Mouse (Mus musculus) intestine, embryonic 16.5 days (tissue): ENCODE results near the gene Olfml2a. TPM values are rescaled to one million over a fixed set of nuclear protein-coding genes. Genes with fewer than 3 reads are reported as not detected.

Source experiments
- ATAC-seq: fragments of 200-750 bp; cut with Nextera tagmentation; 2 replicates; pipeline ENCODE4 v1.8.0; 2017; ENCODE audit warnings: moderate TSS enrichment, moderate library complexity
- H3K27ac ChIP-seq: fragments of 300-500 bp; sonication (generic); 2 replicates; pipeline ENCODE4 v1.5.1; 2014; ENCODE audit warnings: mild to moderate bottlenecking, low read length
- H3K27me3 ChIP-seq: fragments of 300-500 bp; sonication (generic); replicated peaks from 2 replicates; pipeline ENCODE4 v1.6.1; 2014; ENCODE audit warnings: low read length, control low read depth, mixed read lengths; ENCODE audit not compliant: control insufficient read depth, insufficient read depth
- H3K36me3 ChIP-seq: fragments of 300-500 bp; sonication (generic); 2 replicates; pipeline ENCODE4 v1.6.1; 2014; ENCODE audit warnings: low read length, control low read depth; ENCODE audit not compliant: control insufficient read depth, insufficient read depth
- H3K4me1 ChIP-seq: fragments of 300-500 bp; sonication (generic); 2 replicates; pipeline ENCODE4 v1.6.1; 2014; ENCODE audit warnings: low read length, control low read depth, mixed read lengths; ENCODE audit not compliant: control insufficient read depth, insufficient read depth
- H3K4me2 ChIP-seq: fragments of 300-500 bp; sonication (generic); 2 replicates; pipeline ENCODE4 v1.6.1; 2014; ENCODE audit warnings: low read depth, low read length, control low read depth
- H3K4me3 ChIP-seq: fragments of 300-500 bp; sonication (generic); 2 replicates; pipeline ENCODE4 v1.5.1; 2014; ENCODE audit warnings: mild to moderate bottlenecking, low read length
- H3K9ac ChIP-seq: fragments of 300-500 bp; sonication (generic); 2 replicates; pipeline ENCODE4 v1.6.1; 2014; ENCODE audit warnings: low read depth, low read length
- H3K9me3 ChIP-seq: fragments of 300-500 bp; sonication (generic); 2 replicates; pipeline ENCODE4 v1.6.1; 2016; ENCODE audit warnings: low read length, control low read depth; ENCODE audit not compliant: control insufficient read depth
- WGBS: fragments of 180-500 bp; shearing (Covaris S2); extraction: QIAGEN DNeasy Blood & Tissue Kit; methylation state at CpG from one replicate; pipeline ENCODE4 v1.1.7; 2014; 5-methylcytosine and 5-hydroxymethylcytosine counted together
- polyA plus RNA-seq: library from polyadenylated mRNA; unstranded; fragments of >200 nt; fragmentation: Nextera tagmentation; extraction: Ambion mirVana; gene quantifications from 2 replicates; pipeline ENCODE4 v1.2.1, GENCODE M21; 2015

Gene Olfml2a
- polyA plus RNA-seq = 1.8 and 2.1 TPM in 2 replicates

- Histone ChIP-seq H3K4me3 (peak within 1 kb of the TSS; percentile 45), H3K9ac (peak within 1 kb of the TSS; percentile 58), H3K9me3 (no peaks in the 10 kb centered on the region), H3K27me3 (no peaks in the 10 kb centered on the region), H3K4me1 (peaks cover 4% of the 10 kb centered on the region; the same call in 1 of the 2 replicates), H3K4me2 (peak within 1 kb of the TSS; percentile 79), H3K36me3 (no peaks in the 10 kb centered on the region), H3K27ac (no peak within 1 kb of the TSS)
- ATAC-seq = peak; percentile 73
- 9% methylated on average over 30 of the region's 32 CpGs for WGBS
Observed at GRCm38 (mm10) chr2:38931851-38932667, at the start of gene Olfml2a. Olfml2a (plus strand) TSS chr2:38931978.

- no peaks in the 10 kb centered on the region for H3K4me1 ChIP-seq
- H3K27ac ChIP-seq = no peak overlapping the region
- no peaks in the 10 kb centered on the region for H3K9me3 ChIP-seq
- no peak overlapping the region for H3K4me2 ChIP-seq
- peak; percentile 81 for ATAC-seq
- H3K27me3 ChIP-seq = no peaks in the 10 kb centered on the region
- H3K9ac ChIP-seq = no peak overlapping the region
- no peak overlapping the region for H3K4me3 ChIP-seq
- no peaks in the 10 kb centered on the region for H3K36me3 ChIP-seq
Observed at GRCm38 (mm10) chr2:38902866-38903265, 28.9 kb upstream of the Olfml2a start.

- Histone ChIP-seq H3K4me1 (no peaks in the 10 kb centered on the region), H3K4me3 (no peak overlapping the region), H3K36me3 (no peaks in the 10 kb centered on the region), H3K9ac (no peak overlapping the region), H3K27me3 (no peaks in the 10 kb centered on the region), H3K9me3 (no peaks in the 10 kb centered on the region), H3K27ac (no peak overlapping the region), H3K4me2 (no peak overlapping the region)
- no peak for ATAC-seq
- whole genome bisulfite sequencing = 78% methylated on average over 1 of the region's 1 CpGs
Observed at GRCm38 (mm10) chr2:38904290-38904689, 27.5 kb upstream of the Olfml2a start.

GRCm38 (mm10) chr2:38906097-38906496 is 25.7 kb upstream of the Olfml2a start:
- H3K4me2 ChIP-seq = no peak overlapping the region
- no peak overlapping the region for H3K9ac ChIP-seq
- H3K36me3 ChIP-seq = no peaks in the 10 kb centered on the region
- H3K27me3 ChIP-seq = no peaks in the 10 kb centered on the region
- H3K9me3 ChIP-seq = no peaks in the 10 kb centered on the region
- 55% methylated on average over 5 of the region's 5 CpGs for WGBS
- no peak overlapping the region for H3K4me3 ChIP-seq
- no peak overlapping the region for H3K27ac ChIP-seq
- ATAC-seq = no peak
- H3K4me1 ChIP-seq = no peaks in the 10 kb centered on the region

- no peak for ATAC-seq
- 56% methylated on average over 1 of the region's 1 CpGs for WGBS
- H3K4me2 ChIP-seq = no peak overlapping the region
- no peaks in the 10 kb centered on the region for H3K36me3 ChIP-seq
- no peak overlapping the region for H3K27ac ChIP-seq
- H3K27me3 ChIP-seq = no peaks in the 10 kb centered on the region
- H3K9me3 ChIP-seq = no peaks in the 10 kb centered on the region
- no peak overlapping the region for H3K9ac ChIP-seq
- no peak overlapping the region for H3K4me3 ChIP-seq
- no peaks in the 10 kb centered on the region for H3K4me1 ChIP-seq
Observed at GRCm38 (mm10) chr2:38908604-38909003, 23.2 kb upstream of the Olfml2a start.

GRCm38 (mm10) chr2:38914517-38914916 is 17.3 kb upstream of the Olfml2a start:
- no peak for ATAC-seq
- Histone ChIP-seq H3K36me3 (no peaks in the 10 kb centered on the region), H3K27me3 (no peaks in the 10 kb centered on the region), H3K4me1 (no peaks in the 10 kb centered on the region), H3K4me3 (no peak overlapping the region), H3K4me2 (no peak overlapping the region), H3K27ac (no peak overlapping the region), H3K9ac (no peak overlapping the region), H3K9me3 (no peaks in the 10 kb centered on the region)
- WGBS = 58% methylated on average over 1 of the region's 1 CpGs

GRCm38 (mm10) chr2:38914965-38915364 is 16.8 kb upstream of the Olfml2a start:
- Histone ChIP-seq H3K4me2 (no peak overlapping the region), H3K36me3 (no peaks in the 10 kb centered on the region), H3K4me1 (no peaks in the 10 kb centered on the region), H3K27me3 (no peaks in the 10 kb centered on the region), H3K27ac (no peak overlapping the region), H3K4me3 (no peak overlapping the region), H3K9me3 (no peaks in the 10 kb centered on the region), H3K9ac (no peak overlapping the region)
- ATAC-seq = no peak
- 43% methylated on average over 4 of the region's 4 CpGs for WGBS

GRCm38 (mm10) chr2:38916947-38917691 is 14.7 kb upstream of the Olfml2a start:
- Histone ChIP-seq H3K4me1 (no peaks in the 10 kb centered on the region), H3K27ac (no peak overlapping the region), H3K36me3 (no peaks in the 10 kb centered on the region), H3K4me3 (no peak overlapping the region), H3K27me3 (no peaks in the 10 kb centered on the region), H3K9me3 (no peaks in the 10 kb centered on the region), H3K4me2 (no peak overlapping the region), H3K9ac (no peak overlapping the region)
- ATAC-seq = no peak
- 41% methylated on average over 4 of the region's 4 CpGs for WGBS

GRCm38 (mm10) chr2:38921374-38921773 is 10.4 kb upstream of the Olfml2a start:
- Histone ChIP-seq H3K4me1 (peaks cover 9% of the 10 kb centered on the region; the same call in 1 of the 2 replicates), H3K4me2 (no peak overlapping the region), H3K4me3 (no peak overlapping the region), H3K9me3 (no peaks in the 10 kb centered on the region), H3K27me3 (no peaks in the 10 kb centered on the region), H3K27ac (no peak overlapping the region), H3K36me3 (no peaks in the 10 kb centered on the region), H3K9ac (no peak overlapping the region)
- no peak for ATAC-seq
- WGBS = 37% methylated on average over 1 of the region's 1 CpGs
